Mouse (Mus musculus): ENCODE measurements at regions not wholly inside any gene's neighbourhood (a gene's known extent, or its start where the extent isn't known, plus 50 kb on each side); places are given as distances from the start of the nearest gene placed in this dataset.
A peak's percentile ranks its signal among the peaks of the same experiment; 100 is the strongest.

DNA sequence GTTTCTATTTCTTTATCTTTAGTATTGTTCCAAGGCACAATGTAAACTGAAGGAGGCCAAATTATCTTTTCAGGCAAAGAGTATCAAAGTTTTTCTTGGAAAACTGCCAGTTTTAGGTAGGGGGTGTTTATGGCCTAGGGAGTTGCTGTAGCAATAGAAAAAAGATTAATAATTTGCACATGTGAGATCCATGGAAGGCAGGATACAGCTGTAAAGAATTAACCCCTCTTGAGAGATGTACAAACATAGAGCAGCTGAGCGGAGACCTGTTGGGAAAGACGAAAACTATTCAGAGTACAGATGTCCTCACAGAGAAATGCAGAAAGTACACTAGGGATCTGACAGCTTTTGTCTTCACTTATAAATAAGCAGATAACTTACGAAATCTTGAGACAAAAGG is 176.8 kb downstream of the Fign start:
- H3K4me3 ChIP-seq: no peak overlapping the region
- ATAC-seq (ENCODE audit: low FRiP score, low read depth): no peak
- no peaks in the 10 kb centered on the region for H3K27me3 ChIP-seq
- H3K36me3 ChIP-seq: no peaks in the 10 kb centered on the region
- WGBS: 46% methylated on average over 3 of the region's 3 CpGs
- no peaks in the 10 kb centered on the region for H3K9me3 ChIP-seq
- H3K27ac ChIP-seq (replicated peaks): no peak overlapping the region
- H3K4me1 ChIP-seq (replicated peaks): no peaks in the 10 kb centered on the region
- H3K9ac ChIP-seq: no peak overlapping the region
- H3K4me2 ChIP-seq: no peak overlapping the region

DNA sequence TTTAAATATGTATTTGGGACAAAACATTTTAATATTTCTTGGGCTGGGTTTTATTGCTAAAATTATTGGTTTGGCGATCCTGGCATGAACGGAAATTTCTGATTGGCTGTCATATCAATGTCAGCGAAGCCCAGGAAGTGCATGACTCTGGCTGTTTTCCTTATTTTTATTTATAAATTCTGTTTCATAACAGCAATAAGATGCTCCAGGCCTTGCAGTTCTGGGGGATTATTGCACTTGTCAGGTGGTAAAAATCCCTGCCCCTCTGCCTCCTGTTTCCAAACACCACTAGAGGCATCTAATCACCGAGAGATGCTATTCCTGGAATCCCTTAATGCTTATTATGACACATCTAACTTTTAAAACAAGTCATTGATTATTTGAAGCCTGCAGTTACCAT is 177.8 kb downstream of the Fign start:
- Histone ChIP-seq H3K9ac (no peak overlapping the region), H3K9me3 (no peaks in the 10 kb centered on the region), H3K4me2 (no peak overlapping the region), H3K4me1 (replicated peaks) (no peaks in the 10 kb centered on the region), H3K4me3 (no peak overlapping the region), H3K27ac (replicated peaks) (no peak overlapping the region), H3K27me3 (no peaks in the 10 kb centered on the region), H3K36me3 (no peaks in the 10 kb centered on the region)
- 87% methylated on average over 4 of the region's 4 CpGs for WGBS
- no peak for ATAC-seq (ENCODE audit: low FRiP score, low read depth)

DNA sequence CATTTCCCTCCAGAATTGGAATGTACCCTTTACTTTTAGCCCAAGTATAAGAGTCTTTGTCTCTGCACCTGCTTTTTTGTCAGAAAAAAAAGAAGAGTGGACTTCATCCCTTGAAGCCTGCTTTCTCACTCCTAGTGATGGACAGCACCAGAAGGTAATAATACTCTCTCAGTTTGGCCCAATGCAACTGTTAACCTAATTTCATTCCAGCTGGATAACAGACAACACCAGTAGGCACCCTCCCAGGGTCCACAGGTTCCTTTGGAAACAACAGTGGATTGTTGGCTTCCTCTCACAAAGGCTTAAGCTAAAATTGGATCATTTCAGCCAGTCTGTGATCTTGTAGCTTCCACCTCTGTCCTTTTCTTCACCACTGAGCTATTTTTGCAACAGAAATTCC is 197.2 kb downstream of the Fign start:
- Histone ChIP-seq H3K27me3 (no peaks in the 10 kb centered on the region), H3K27ac (replicated peaks) (no peak overlapping the region), H3K4me1 (replicated peaks) (no peaks in the 10 kb centered on the region)

DNA sequence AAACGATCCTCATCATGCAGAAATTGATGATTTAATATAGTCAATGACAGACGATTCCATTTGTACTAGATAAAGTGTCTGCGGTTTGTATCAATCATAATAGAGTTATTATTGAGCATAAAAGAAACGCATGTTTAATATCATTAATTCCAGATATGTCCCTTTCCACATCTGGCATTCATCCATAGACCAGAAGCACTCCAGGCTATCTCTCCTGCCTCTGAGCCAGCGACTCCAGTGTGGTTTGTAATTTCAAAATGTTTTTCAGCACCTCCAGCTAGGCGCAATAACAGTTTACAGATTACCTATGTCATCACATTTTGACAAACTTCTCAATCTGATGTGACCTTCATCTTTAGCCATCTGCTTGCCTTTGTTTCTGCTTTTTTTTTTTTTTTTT is 219.4 kb downstream of the Fign start:
- Histone ChIP-seq H3K27ac (replicated peaks) (no peak overlapping the region), H3K27me3 (no peaks in the 10 kb centered on the region), H3K9me3 (no peaks in the 10 kb centered on the region), H3K4me2 (peak overlapping the region; percentile 26; the same call in 1 of the 2 replicates), H3K4me1 (replicated peaks) (no peaks in the 10 kb centered on the region), H3K9ac (no peak overlapping the region), H3K4me3 (no peak overlapping the region), H3K36me3 (no peaks in the 10 kb centered on the region)
- no peak for ATAC-seq (ENCODE audit: low FRiP score, low read depth)
- 63% methylated on average over 6 of the region's 6 CpGs for WGBS

More for the DNA sequence above, 197.2 kb downstream of the Fign start:
- no peaks in the 10 kb centered on the region for H3K36me3 ChIP-seq
- H3K9ac ChIP-seq: no peak overlapping the region
- H3K9me3 ChIP-seq: no peaks in the 10 kb centered on the region
- no peak overlapping the region for H3K4me2 ChIP-seq
- no peak overlapping the region for H3K4me3 ChIP-seq
- no peak for ATAC-seq (ENCODE audit: low FRiP score, low read depth)

DNA sequence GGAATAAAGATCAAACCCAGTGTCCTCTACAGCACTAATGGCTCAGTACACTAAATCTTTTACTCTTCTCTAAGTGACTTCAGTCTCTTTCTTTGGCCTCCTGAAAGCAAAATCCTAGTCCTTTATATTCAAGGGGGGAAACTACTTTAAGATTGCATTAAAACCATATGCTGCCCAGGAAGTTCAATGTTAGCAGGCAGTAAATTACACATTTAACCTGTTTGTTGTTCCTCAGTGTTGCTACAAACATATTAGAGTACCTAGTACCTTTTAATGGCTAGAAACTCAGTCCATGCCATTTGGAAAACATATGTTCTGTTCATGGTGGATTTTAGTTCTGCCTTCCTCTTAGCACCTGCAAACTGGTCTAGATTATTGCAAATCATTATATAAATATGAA is 220.5 kb downstream of the Fign start:
- H3K4me3 ChIP-seq: no peak overlapping the region

DNA sequence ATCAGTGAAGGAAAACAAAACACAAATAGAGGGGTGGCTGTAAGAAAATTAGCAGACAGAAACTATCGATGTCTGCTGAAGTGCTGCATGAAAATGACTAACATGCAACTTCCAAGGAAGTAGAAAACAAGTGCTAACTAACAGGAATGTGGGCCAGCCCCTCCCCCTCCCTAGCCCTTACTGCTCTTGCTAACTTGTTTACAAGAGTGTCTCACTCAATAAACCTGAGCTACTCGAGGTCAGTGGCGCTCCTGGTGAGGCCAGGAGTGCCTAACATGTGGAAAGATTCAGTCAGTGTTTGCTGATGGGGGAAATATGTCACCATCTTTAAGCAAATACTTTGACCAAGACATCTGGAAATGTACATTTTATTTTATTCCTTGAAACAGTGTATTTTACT is 221.5 kb downstream of the Fign start:
- Histone ChIP-seq H3K4me2 (no peak overlapping the region), H3K9me3 (no peaks in the 10 kb centered on the region), H3K27me3 (no peaks in the 10 kb centered on the region), H3K27ac (replicated peaks) (no peak overlapping the region), H3K4me3 (no peak overlapping the region), H3K4me1 (replicated peaks) (no peaks in the 10 kb centered on the region), H3K36me3 (no peaks in the 10 kb centered on the region), H3K9ac (no peak overlapping the region)
- 37% methylated on average over 3 of the region's 3 CpGs for WGBS
- no peak for ATAC-seq (ENCODE audit: low FRiP score, low read depth)

More for the DNA sequence above, 220.5 kb downstream of the Fign start:
- H3K4me1 ChIP-seq (replicated peaks): no peaks in the 10 kb centered on the region
- no peak for ATAC-seq (ENCODE audit: low FRiP score, low read depth)
- no peak overlapping the region for H3K4me2 ChIP-seq
- H3K36me3 ChIP-seq: no peaks in the 10 kb centered on the region
- no peak overlapping the region for H3K27ac ChIP-seq (replicated peaks)
- no peaks in the 10 kb centered on the region for H3K9me3 ChIP-seq
- H3K27me3 ChIP-seq: no peaks in the 10 kb centered on the region
- H3K9ac ChIP-seq: no peak overlapping the region

DNA sequence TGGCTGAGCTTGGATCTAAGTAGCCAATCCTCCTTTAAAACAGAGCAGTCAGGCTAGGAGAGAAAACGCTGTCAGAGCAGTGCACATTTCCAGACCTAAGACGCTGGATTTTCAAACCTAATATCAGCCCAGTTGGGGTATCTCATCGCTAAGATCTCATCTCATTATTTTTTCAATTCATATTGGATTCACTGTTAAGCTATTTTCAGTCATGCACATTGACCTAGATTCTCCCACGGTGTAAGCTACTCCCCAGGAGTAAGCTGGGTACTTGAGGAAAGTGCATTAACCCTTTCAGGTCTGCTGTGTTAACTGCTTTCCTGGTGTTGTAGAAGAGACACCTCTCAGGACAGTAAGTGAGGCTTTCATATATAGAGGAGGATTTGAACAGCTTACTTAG is 222.7 kb downstream of the Fign start:
- no peaks in the 10 kb centered on the region for H3K4me1 ChIP-seq (replicated peaks)
- H3K27me3 ChIP-seq: no peaks in the 10 kb centered on the region
- H3K36me3 ChIP-seq: no peaks in the 10 kb centered on the region
- H3K27ac ChIP-seq (replicated peaks): no peak overlapping the region
- H3K4me3 ChIP-seq: no peak overlapping the region
- H3K4me2 ChIP-seq: no peak overlapping the region
- 34% methylated on average over 4 of the region's 4 CpGs for WGBS
- ATAC-seq (ENCODE audit: low FRiP score, low read depth): no peak
- no peaks in the 10 kb centered on the region for H3K9me3 ChIP-seq
- H3K9ac ChIP-seq: no peak overlapping the region

DNA sequence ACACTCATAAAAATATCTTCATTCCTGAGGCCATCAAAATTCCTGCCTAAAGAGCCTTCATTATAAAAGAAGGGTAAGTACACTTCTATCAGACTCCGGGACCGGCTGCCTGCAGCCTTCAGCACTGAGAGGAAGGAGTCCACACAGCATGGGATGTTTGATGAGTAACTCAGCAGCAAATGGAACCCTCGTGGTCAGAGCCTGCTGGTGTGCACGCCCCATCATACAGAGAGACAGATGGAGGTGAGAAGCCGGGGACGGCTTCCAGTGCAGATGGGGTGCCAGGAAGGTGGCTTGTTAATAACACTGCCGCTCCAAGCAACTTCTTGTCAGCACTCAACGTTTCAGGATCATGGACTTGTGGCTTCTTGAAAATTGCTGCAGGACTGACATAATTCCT is 231.3 kb downstream of the Fign start:
- Histone ChIP-seq H3K4me2 (no peak overlapping the region), H3K4me3 (no peak overlapping the region), H3K9me3 (no peaks in the 10 kb centered on the region), H3K9ac (no peak overlapping the region), H3K4me1 (replicated peaks) (no peaks in the 10 kb centered on the region), H3K27ac (replicated peaks) (no peak overlapping the region), H3K27me3 (0 out of 2 replicates have a peak, but pooled peaks cover 2% of the 10 kb centered on the region), H3K36me3 (no peaks in the 10 kb centered on the region)
- no peak for ATAC-seq (ENCODE audit: low FRiP score, low read depth)
- 57% methylated on average over 8 of the region's 8 CpGs for WGBS

DNA sequence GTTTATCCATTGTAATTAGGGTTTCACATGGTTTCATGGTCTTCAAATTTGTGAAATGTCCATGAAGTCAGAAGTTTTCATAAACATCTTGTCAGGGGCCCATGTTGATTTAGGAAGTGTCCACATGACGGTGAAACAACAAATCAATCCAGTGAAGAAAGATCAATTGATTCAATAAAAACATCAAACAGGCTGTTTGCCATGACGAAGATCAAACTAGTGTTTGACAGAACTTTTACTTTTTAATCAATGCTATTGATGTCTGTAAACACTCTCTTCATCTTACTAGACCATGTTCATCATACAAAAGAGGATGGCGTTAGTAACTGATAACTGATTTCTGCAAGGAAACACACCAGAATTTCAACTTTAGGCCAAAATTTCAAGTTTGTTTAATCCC is 236.0 kb downstream of the Fign start:
- no peak for ATAC-seq (ENCODE audit: low FRiP score, low read depth)
- no peaks in the 10 kb centered on the region for H3K9me3 ChIP-seq
- no peaks in the 10 kb centered on the region for H3K27me3 ChIP-seq
- no peak overlapping the region for H3K9ac ChIP-seq
- 0 out of 2 replicates have a peak, but pooled peaks cover under 1% of the 10 kb centered on the region for H3K4me1 ChIP-seq (replicated peaks)
- H3K4me3 ChIP-seq: no peak overlapping the region
- H3K27ac ChIP-seq (replicated peaks): no peak overlapping the region
- H3K36me3 ChIP-seq: no peaks in the 10 kb centered on the region
- H3K4me2 ChIP-seq: no peak overlapping the region
- WGBS: 94% methylated on average over 3 of the region's 3 CpGs

DNA sequence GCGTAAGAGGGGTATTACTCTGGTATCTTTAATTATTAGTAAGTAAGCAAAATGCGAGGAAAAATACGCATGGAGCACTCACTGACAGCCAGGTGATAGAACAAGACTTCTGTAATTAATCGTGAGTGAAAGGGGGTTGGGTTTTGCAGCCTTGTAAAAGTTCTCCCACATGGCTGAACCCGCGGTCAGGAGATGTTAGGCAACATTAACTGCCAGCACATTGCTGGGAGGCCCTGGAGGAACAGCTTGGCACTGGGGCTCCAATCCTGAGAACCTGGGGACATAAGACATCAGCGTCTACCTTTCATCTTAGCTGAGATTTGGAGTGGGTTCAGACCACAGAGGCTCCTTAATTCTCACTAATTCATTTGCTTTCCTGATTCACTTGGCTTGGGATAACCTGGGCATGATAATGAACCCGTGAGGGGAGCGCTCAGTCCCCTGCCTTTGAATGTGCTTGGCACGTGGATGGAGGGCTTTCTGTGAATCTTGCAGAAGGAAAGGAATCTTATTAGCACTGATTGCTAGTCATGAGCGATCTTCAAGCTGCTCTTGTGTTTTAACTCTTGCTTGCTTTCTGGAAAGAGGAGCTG is 241.3 kb downstream of the Fign start:
- Histone ChIP-seq H3K36me3 (no peaks in the 10 kb centered on the region), H3K9me3 (no peaks in the 10 kb centered on the region), H3K27me3 (no peaks in the 10 kb centered on the region), H3K4me2 (no peak overlapping the region), H3K4me3 (no peak overlapping the region), H3K9ac (no peak overlapping the region), H3K4me1 (replicated peaks) (peaks cover 4% of the 10 kb centered on the region; the same call in 1 of the 2 replicates), H3K27ac (replicated peaks) (no peak overlapping the region)
- ATAC-seq (ENCODE audit: low FRiP score, low read depth): no peak
- WGBS: 49% methylated on average over 11 of the region's 11 CpGs

DNA sequence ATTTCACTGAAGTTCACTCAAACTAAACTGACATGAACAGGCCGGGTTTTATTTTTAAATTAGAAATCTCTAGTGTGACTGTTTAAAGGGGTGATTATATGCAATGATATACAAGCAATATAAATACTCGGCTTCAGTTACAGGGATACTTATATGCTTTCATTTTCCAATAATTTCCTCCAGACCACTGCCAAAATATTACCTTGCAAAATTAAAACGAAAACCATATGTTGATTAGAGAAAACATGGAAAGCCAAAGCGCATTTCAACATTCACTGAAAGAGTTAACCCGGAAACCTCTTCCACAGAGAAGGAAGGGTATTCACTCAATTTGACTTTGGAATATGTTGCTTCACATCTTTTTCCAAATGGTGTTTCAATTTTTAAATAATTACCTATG is 242.4 kb downstream of the Fign start:
- ATAC-seq (ENCODE audit: low FRiP score, low read depth): no peak
- Histone ChIP-seq H3K27ac (replicated peaks) (no peak overlapping the region), H3K4me1 (replicated peaks) (peaks cover 4% of the 10 kb centered on the region; the same call in 1 of the 2 replicates), H3K36me3 (no peaks in the 10 kb centered on the region), H3K27me3 (no peaks in the 10 kb centered on the region), H3K9ac (no peak overlapping the region), H3K9me3 (no peaks in the 10 kb centered on the region), H3K4me3 (no peak overlapping the region), H3K4me2 (no peak overlapping the region)
- WGBS: 90% methylated on average over 5 of the region's 5 CpGs

DNA sequence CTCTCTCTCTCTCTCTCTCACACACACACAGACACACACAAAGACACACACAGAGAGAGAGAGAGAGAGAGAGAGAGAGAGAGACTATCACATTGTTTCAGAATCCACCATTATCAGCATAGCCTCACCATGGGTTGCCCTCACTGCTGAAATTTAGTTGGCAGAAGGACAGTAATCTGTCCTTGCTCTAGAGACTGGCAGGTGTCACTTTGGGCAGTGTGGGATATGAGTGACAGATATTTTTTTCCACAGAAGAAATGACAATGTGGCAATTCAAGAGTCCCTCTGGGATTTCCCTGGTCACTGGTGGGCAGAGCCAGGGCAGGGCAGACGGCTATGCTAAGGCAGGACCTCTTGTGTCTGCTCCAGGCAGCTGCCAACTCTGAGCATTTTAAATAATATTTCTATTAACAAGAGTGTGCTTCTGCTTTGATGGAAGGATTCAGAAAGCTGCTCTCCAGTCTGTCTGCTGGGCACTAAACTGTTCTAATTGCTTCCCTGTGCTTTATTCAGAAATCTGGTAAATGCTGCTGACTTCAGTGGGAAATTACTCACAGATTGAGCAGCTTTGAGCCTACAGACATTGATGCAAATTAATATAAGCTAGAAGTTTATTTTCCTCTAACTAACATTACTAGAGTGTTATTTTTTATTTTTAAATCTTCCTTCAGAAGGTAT is 243.5 kb downstream of the Fign start:
- H3K27ac ChIP-seq (replicated peaks): no peak overlapping the region
- no peaks in the 10 kb centered on the region for H3K36me3 ChIP-seq
- no peak overlapping the region for H3K4me3 ChIP-seq
- no peak overlapping the region for H3K9ac ChIP-seq
- 27% methylated on average over 1 of the region's 1 CpGs for WGBS
- no peaks in the 10 kb centered on the region for H3K27me3 ChIP-seq
- H3K4me2 ChIP-seq: no peak overlapping the region
- H3K4me1 ChIP-seq (replicated peaks): peaks cover 4% of the 10 kb centered on the region; the same call in 1 of the 2 replicates
- H3K9me3 ChIP-seq: no peaks in the 10 kb centered on the region
- no peak for ATAC-seq (ENCODE audit: low FRiP score, low read depth)

DNA sequence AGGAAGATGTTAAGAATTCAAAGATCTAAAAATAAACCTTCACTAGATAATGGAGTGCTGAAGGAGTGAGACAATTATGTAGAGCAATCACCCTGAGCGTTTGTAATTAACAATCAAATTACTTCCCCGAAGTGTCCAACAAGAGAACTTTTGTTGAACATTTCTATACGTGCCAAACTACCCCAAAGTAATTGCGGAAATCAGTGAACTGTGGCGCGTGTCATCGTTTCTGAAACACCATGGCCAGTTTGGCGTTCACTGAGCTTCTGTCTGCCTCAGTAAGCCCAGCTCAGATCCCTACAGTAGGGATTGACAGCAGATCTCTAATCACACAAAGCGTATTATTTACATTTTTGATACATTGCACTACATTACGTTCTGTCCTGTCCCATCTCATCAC is 244.6 kb downstream of the Fign start:
- H3K27ac ChIP-seq (replicated peaks): no peak overlapping the region
- ATAC-seq (ENCODE audit: low FRiP score, low read depth): no peak
- no peak overlapping the region for H3K4me2 ChIP-seq
- H3K27me3 ChIP-seq: no peaks in the 10 kb centered on the region
- H3K4me1 ChIP-seq (replicated peaks): peaks cover 4% of the 10 kb centered on the region; the same call in 1 of the 2 replicates
- H3K9ac ChIP-seq: no peak overlapping the region
- H3K36me3 ChIP-seq: no peaks in the 10 kb centered on the region
- no peaks in the 10 kb centered on the region for H3K9me3 ChIP-seq
- WGBS: 47% methylated on average over 10 of the region's 10 CpGs
- no peak overlapping the region for H3K4me3 ChIP-seq

Data from hindbrain, embryonic 15.5 days (tissue).